Mouse (Mus musculus) neural tube, embryonic 14.5 days (tissue): Measurements from ENCODE around the gene Fgfr2. TPM values are rescaled to one million over a fixed set of nuclear protein-coding genes. Genes with fewer than 3 reads are reported as not detected.

ENCODE experiments used
- ATAC-seq: fragments of 200-750 bp; cut with Nextera tagmentation; 2 replicates; pipeline ENCODE4 v1.8.0; 2017; ENCODE audit warnings: low read depth, mild to moderate bottlenecking, moderate TSS enrichment, moderate library complexity
- H3K27ac ChIP-seq: fragments of 300-500 bp; sonication (generic); 2 replicates; pipeline ENCODE4 v1.5.1; 2014; ENCODE audit warnings: low read depth, mild to moderate bottlenecking, control low read depth, low read length, moderate library complexity, mixed read lengths
- H3K27me3 ChIP-seq: fragments of 300-500 bp; sonication (generic); 2 replicates; pipeline ENCODE4 v1.6.1; 2014; ENCODE audit warnings: low read length; ENCODE audit not compliant: control insufficient read depth, insufficient read depth
- H3K36me3 ChIP-seq: fragments of 300-500 bp; sonication (generic); 2 replicates; pipeline ENCODE4 v1.6.1; 2014; ENCODE audit warnings: low read length, mixed read lengths; ENCODE audit not compliant: control insufficient read depth, insufficient read depth
- H3K4me1 ChIP-seq: fragments of 300-500 bp; sonication (generic); 2 replicates; pipeline ENCODE4 v1.6.1; 2014; ENCODE audit warnings: low read length; ENCODE audit not compliant: control insufficient read depth, insufficient read depth
- H3K4me2 ChIP-seq: fragments of 300-500 bp; sonication (generic); 2 replicates; pipeline ENCODE4 v1.6.1; 2014; ENCODE audit warnings: mild to moderate bottlenecking, low read depth, low read length, control low read depth
- H3K4me3 ChIP-seq: fragments of 300-500 bp; sonication (generic); 2 replicates; pipeline ENCODE4 v1.5.1; 2014; ENCODE audit warnings: low read depth, low read length, control low read depth, mixed read lengths
- H3K9ac ChIP-seq: fragments of 300-500 bp; sonication (generic); replicated peaks from 2 replicates; pipeline ENCODE4 v1.6.1; 2014; ENCODE audit warnings: low read depth, mild to moderate bottlenecking, control low read depth, low read length, mixed read lengths
- H3K9me3 ChIP-seq: fragments of 300-500 bp; sonication (generic); 2 replicates; pipeline ENCODE4 v1.6.1; 2016; ENCODE audit warnings: low read length; ENCODE audit not compliant: control insufficient read depth
- WGBS: fragments of 180-500 bp; shearing (Covaris S2); extraction: QIAGEN DNeasy Blood & Tissue Kit; methylation state at CpG from one replicate; pipeline ENCODE4 v1.1.7; 2014; 5-methylcytosine and 5-hydroxymethylcytosine counted together
- polyA plus RNA-seq: library from polyadenylated mRNA; unstranded; fragments of >200 nt; fragmentation: Nextera tagmentation; extraction: Ambion mirVana; gene quantifications from 2 replicates; pipeline ENCODE4 v1.2.1, GENCODE M21; 2014

Fgfr2 gene
- polyA plus RNA-seq, 1 experiment from 2014 or later, result 28.1 TPM

DNA sequence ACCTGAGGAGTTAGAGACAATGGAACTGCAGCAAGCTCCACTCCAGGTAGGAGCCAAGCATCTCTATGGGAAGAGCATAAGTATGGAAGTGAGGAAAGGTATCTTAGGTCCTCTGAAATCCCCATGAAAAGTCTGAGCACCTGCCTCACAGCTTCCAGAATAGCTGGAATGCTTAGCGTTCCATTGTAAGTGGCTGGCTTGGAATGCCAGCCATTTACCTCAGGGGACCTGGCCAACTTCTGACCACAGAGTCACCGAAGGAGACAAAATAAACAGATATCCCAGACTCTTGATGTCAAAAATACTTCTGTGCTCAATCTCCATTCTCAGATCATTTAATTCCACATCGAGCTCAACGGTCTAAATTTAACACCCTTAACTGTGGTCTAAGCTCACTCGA is 2946.1 kb downstream of the Fgfr2 start:
- no peaks in the 10 kb centered on the region for H3K9me3 ChIP-seq
- ATAC-seq, result no peak
- no peak overlapping the region for H3K9ac ChIP-seq
- no peak overlapping the region for H3K27ac ChIP-seq
- no peaks in the 10 kb centered on the region for H3K27me3 ChIP-seq
- WGBS, result 89% methylated on average over 5 of the region's 5 CpGs
- no peaks in the 10 kb centered on the region for H3K4me1 ChIP-seq
- no peak overlapping the region for H3K4me2 ChIP-seq
- H3K4me3 ChIP-seq, result no peak overlapping the region
- H3K36me3 ChIP-seq, result no peaks in the 10 kb centered on the region

DNA sequence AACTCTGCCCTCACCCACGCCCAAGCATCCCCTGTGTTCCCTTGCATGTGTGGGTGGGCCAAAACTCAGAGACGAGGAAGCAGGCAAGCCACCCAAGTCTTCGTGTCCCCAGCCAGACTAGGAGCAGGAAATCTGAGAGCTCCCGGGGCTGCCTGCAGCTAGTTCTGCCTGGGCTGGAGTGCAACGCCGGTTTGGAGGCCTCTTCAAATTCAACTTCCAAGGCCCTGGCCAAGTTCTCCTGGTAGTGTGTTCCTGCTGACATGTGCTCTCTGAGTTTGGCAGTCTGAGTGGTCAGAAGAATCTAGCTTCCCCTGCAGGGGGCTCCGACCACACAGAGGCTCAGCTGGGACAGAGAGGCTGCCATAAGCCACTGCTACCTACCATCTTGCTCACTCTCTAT is 2948.6 kb downstream of the Fgfr2 start:
- Histone ChIP-seq H3K4me3 (no peak overlapping the region), H3K27me3 (no peaks in the 10 kb centered on the region), H3K4me2 (no peak overlapping the region), H3K9me3 (no peaks in the 10 kb centered on the region), H3K27ac (no peak overlapping the region), H3K4me1 (no peaks in the 10 kb centered on the region), H3K9ac (no peak overlapping the region), H3K36me3 (no peaks in the 10 kb centered on the region)
- 78% methylated on average over 7 of the region's 7 CpGs for WGBS
- ATAC-seq, result no peak

DNA sequence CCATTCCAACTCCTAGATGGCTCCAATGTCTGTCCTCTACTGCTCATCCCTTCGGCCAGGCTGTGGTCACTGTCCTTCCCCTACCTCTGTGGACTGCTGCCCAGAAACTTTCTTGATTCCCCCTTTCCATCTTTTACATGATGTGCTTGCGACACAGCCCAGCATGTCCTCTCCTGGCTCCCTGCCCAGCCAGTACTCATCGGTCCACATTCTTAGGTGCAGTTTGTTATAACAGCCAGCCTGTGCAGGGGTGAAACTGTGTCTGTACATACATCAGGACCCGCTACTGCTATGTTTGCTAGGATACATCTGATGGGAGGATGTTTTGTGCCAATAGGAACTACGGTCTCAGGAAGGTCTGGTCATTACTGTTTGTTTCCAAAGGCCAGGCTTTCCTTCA is 2949.2 kb downstream of the Fgfr2 start:
- H3K27ac ChIP-seq, result no peak overlapping the region
- ATAC-seq, result no peak
- WGBS, result 69% methylated on average over 5 of the region's 5 CpGs
- no peaks in the 10 kb centered on the region for H3K36me3 ChIP-seq
- no peaks in the 10 kb centered on the region for H3K4me1 ChIP-seq
- no peak overlapping the region for H3K4me2 ChIP-seq
- no peaks in the 10 kb centered on the region for H3K27me3 ChIP-seq
- no peak overlapping the region for H3K4me3 ChIP-seq
- H3K9ac ChIP-seq, result no peak overlapping the region
- no peaks in the 10 kb centered on the region for H3K9me3 ChIP-seq

DNA sequence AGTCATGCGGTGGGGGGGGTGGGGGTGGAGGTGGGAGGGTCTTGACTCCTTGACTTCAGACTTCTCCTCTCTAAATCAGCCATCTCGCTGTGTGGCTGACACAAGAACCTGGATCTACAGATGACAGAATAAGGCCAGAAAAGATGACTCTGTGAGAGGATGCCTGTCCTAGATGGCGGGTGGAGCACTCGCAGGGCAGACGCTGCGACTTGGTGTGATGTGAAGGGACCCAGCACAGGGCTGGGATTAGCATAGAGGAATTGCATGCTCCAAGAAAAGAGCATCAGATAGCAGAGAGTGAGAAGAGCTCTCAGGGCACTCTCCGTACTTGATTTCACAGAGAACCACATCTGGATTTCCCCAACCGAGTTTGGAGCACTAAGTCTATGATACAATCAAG is 2953.0 kb downstream of the Fgfr2 start:
- H3K4me2 ChIP-seq, result no peak overlapping the region
- no peaks in the 10 kb centered on the region for H3K27me3 ChIP-seq
- H3K9me3 ChIP-seq, result no peaks in the 10 kb centered on the region
- no peak overlapping the region for H3K27ac ChIP-seq
- H3K4me3 ChIP-seq, result no peak overlapping the region
- H3K36me3 ChIP-seq, result no peaks in the 10 kb centered on the region
- no peak overlapping the region for H3K9ac ChIP-seq
- H3K4me1 ChIP-seq, result 0 out of 2 replicates have a peak, but pooled peaks cover 3% of the 10 kb centered on the region
- WGBS, result 72% methylated on average over 8 of the region's 8 CpGs
- no peak for ATAC-seq

DNA sequence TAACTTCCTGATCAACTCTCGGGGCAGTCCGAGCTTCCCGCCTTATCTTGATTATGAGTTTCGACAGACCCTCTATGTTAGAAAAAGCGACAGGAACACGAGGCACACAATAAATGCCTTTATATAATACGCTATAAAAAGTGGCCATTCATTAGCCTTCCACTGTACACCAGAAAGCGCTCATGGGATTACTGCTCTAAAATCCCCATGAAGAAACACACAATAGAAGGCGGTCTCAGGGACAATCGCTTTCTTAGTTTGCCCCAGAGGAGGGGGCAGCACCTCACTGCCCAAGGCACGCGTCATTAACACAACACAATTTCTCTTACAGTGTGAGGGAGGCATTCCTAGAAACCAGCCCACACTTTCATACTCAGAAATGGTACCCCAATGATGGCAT is 2954.9 kb downstream of the Fgfr2 start:
- Histone ChIP-seq H3K4me2 (no peak overlapping the region), H3K36me3 (no peaks in the 10 kb centered on the region), H3K4me3 (no peak overlapping the region), H3K27ac (no peak overlapping the region), H3K9ac (no peak overlapping the region), H3K27me3 (no peaks in the 10 kb centered on the region), H3K4me1 (0 out of 2 replicates have a peak, but pooled peaks cover 3% of the 10 kb centered on the region), H3K9me3 (no peaks in the 10 kb centered on the region)
- WGBS, result 30% methylated on average over 12 of the region's 12 CpGs
- no peak for ATAC-seq

DNA sequence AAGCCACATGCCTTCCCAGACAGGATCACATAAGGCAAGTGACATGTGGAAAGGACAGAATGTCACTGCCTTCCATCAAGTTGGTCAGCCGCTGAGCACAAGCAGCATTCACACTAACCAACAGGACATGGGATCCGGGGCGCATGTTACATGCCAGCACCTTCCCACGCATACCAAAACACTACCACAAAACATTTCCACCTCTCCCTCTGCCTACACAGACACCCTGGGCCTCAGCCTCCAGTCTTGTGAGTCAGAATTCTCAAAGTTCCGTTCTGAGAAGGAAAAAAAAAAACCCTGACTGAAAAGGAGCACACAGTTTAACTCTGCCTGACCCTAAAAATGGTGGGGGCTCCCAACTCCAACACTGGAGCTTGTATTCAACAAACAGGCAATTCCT is 2955.9 kb downstream of the Fgfr2 start:
- no peaks in the 10 kb centered on the region for H3K27me3 ChIP-seq
- no peak overlapping the region for H3K27ac ChIP-seq
- no peaks in the 10 kb centered on the region for H3K9me3 ChIP-seq
- 0 out of 2 replicates have a peak, but pooled peaks cover 3% of the 10 kb centered on the region for H3K4me1 ChIP-seq
- no peak overlapping the region for H3K4me2 ChIP-seq
- no peak overlapping the region for H3K4me3 ChIP-seq
- WGBS, result 75% methylated on average over 5 of the region's 5 CpGs
- no peak overlapping the region for H3K9ac ChIP-seq
- no peaks in the 10 kb centered on the region for H3K36me3 ChIP-seq
- ATAC-seq, result no peak

DNA sequence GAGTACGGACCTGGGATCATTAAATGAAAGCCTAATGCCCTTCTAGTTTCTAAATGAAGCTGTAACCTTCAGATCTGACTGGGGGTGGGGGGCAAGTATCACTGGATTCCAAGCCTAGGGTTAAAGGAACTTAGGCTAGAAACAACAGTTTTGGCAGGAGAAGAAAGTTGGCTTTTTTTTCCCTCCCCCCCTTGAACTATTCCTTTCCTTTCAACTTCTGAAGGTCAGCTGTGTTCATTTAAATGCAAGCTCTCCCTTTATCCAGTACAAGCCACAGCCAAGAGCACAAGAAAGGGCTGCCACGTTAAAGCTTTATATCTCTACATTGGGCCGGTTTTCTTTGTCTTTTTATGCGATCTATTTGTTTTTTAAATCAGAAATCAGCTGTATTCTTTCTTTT is 2957.0 kb downstream of the Fgfr2 start:
- no peak for ATAC-seq

DNA sequence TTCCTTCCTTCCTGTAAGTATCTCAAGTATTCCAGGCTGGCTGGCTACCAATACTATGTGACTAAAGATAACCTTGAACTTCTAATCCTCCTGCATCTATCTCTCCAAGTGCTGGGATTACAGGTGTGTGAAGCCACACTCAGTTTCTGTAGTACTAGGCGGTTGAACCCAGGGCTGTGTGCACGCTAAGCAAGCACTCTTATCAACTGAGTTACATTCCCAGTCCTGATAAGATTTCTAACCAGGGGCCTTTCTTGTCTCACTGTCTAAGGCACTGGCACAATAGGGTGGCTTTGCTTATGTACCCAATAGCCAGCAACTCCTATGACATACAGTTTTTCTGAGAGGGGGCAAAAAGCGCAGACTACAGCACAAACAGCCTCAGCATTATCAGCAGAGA is 2957.7 kb downstream of the Fgfr2 start:
- ATAC-seq, result no peak
- Histone ChIP-seq H3K27me3 (no peaks in the 10 kb centered on the region), H3K4me3 (no peak overlapping the region), H3K4me2 (no peak overlapping the region), H3K4me1 (0 out of 2 replicates have a peak, but pooled peaks cover 3% of the 10 kb centered on the region), H3K27ac (no peak overlapping the region), H3K9me3 (no peaks in the 10 kb centered on the region), H3K9ac (no peak overlapping the region), H3K36me3 (no peaks in the 10 kb centered on the region)
- 93% methylated on average over 3 of the region's 3 CpGs for WGBS

More for the DNA sequence above, 2957.0 kb downstream of the Fgfr2 start:
- WGBS, result 37% methylated on average over 4 of the region's 4 CpGs
- no peaks in the 10 kb centered on the region for H3K27me3 ChIP-seq
- no peak overlapping the region for H3K4me3 ChIP-seq
- H3K27ac ChIP-seq, result no peak overlapping the region
- H3K9ac ChIP-seq, result no peak overlapping the region
- no peaks in the 10 kb centered on the region for H3K9me3 ChIP-seq
- H3K4me1 ChIP-seq, result 0 out of 2 replicates have a peak, but pooled peaks cover 3% of the 10 kb centered on the region
- H3K36me3 ChIP-seq, result no peaks in the 10 kb centered on the region
- H3K4me2 ChIP-seq, result no peak overlapping the region

DNA sequence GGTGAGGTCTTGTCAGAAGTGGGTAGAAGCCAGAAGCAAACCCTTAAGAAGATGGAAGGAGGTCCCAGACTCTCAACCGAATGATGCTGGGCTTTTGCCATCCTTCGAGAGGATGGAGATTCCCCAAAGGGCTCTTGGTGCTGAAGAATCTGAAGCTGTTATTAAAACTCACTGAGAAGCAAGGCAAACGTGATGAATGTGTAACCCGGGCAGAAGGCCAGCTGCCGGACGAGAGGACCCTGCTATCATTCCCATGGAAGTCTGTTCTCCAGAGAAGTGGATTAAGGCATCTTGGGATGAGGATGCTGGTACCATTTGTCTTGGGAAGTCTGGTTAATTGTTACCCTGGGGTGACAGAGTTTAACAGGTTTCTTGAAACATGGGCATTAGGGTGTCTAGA is 2960.4 kb downstream of the Fgfr2 start:
- H3K27me3 ChIP-seq, result no peaks in the 10 kb centered on the region
- 73% methylated on average over 6 of the region's 6 CpGs for WGBS
- H3K4me2 ChIP-seq, result no peak overlapping the region
- H3K4me3 ChIP-seq, result no peak overlapping the region
- no peaks in the 10 kb centered on the region for H3K36me3 ChIP-seq
- 0 out of 2 replicates have a peak, but pooled peaks cover 3% of the 10 kb centered on the region for H3K4me1 ChIP-seq
- H3K9ac ChIP-seq, result no peak overlapping the region
- H3K9me3 ChIP-seq, result no peaks in the 10 kb centered on the region
- H3K27ac ChIP-seq, result no peak overlapping the region
- ATAC-seq, result no peak

DNA sequence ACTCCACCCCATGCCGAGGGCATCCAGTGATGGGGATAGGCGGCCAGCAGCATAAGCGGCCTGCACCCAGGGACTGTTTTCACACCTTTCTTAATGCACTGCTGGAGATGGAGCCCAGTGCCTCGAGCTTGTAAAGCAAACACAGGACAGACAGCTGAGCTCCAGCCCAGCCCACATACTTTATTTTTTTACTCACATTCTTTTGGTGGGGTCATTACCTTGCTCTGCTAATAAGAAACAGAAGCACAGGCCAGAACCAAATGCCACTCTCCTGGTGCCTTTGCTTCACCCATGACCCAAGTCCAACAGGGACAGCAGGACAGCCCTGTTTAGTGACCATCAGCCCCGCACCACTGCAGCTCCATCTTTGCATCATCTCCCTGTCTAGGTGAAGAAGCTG is 2961.6 kb downstream of the Fgfr2 start:
- no peak overlapping the region for H3K4me2 ChIP-seq
- H3K4me3 ChIP-seq, result no peak overlapping the region
- no peak for ATAC-seq
- H3K9me3 ChIP-seq, result no peaks in the 10 kb centered on the region
- 66% methylated on average over 5 of the region's 5 CpGs for WGBS
- no peaks in the 10 kb centered on the region for H3K4me1 ChIP-seq
- H3K27ac ChIP-seq, result no peak overlapping the region
- H3K27me3 ChIP-seq, result no peaks in the 10 kb centered on the region
- no peak overlapping the region for H3K9ac ChIP-seq
- no peaks in the 10 kb centered on the region for H3K36me3 ChIP-seq
